Mouse (Mus musculus) brain, embryonic 18.5 days (tissue): ENCODE results near the gene Zfp84.

Source experiments
- DNase-seq: peaks from one replicate; pipeline ENCODE4 v3.0.0-alpha.2; 2012; ENCODE audit warnings: low read depth, low spot score

Zfp84 gene

DNA sequence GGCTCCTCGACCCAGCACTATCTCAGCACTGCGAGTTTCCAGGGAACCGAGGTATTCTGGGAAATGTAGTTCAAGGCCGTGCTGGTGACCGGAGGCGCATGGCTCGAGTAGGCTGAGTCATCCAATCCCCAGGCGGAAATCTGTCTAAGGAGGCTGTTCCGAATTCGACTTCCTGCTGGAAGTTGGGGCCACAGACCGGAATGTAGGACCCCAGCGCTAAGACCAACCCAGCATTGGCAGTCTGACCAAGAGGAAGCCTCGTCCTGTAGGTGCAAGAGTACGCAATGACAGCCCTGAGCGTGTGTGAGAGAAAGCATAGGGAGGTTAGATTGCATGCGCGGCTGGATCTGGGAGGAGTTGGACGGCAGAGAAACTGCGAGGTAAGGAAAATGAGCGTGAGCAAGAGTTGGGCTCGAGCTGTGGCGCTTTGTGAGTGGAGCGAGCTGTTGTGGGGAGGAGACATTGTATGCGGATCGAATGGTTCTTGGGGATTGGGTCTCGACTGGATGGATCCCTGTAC lies 47.6 kb downstream of the Zfp84 start, which contains the start of gene Zfp790:
TSS of gene Zfp790 (plus strand) at position 205 of the 520 bp plus-strand sequence.
- DNase-seq, result peak; percentile 90

GRCm38 (mm10) chr7:29818619-29819254 lies 50.4 kb downstream of the Zfp84 start:
- DNase-seq, result peak; percentile 82

DNA sequence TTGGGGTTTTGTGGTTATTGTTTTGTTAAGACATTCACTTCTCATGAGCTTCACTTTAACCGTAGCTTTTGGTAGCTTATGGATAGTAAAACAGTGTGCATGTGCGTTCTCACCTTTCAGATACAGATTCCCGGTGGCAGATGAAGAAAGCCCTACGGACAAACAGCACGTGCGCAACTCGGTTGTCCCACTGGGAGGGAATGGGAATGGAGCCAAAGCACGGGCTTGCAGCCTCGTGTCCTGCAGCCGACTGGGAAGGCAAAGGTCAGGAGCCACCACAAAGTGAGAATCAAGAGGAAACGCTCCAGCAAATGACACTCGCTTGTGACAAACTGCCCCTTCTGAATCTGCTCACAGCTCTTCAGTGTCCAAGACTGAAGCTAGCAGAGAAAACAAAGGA lies 59.6 kb downstream of the Zfp84 start:
- DNase-seq, result no peak
